Mouse (Mus musculus) intestine, embryonic 15.5 days (tissue): ENCODE data around the gene Hoxc12. TPM values are rescaled to one million over a fixed set of nuclear protein-coding genes. Genes with fewer than 3 reads are reported as not detected.

Experiments
- ATAC-seq: fragments of 200-750 bp; cut with Nextera tagmentation; 2 replicates; pipeline ENCODE4 v1.8.0; 2017; ENCODE audit warnings: moderate TSS enrichment, moderate library complexity
- H3K27ac ChIP-seq: fragments of 300-500 bp; sonication (generic); 2 replicates; pipeline ENCODE4 v1.5.1; 2015; ENCODE audit warnings: mild to moderate bottlenecking, inconsistent platforms
- H3K27me3 ChIP-seq: fragments of 300-500 bp; sonication (generic); replicated peaks from 2 replicates; pipeline ENCODE4 v1.6.1; 2015; ENCODE audit warnings: inconsistent platforms
- H3K36me3 ChIP-seq: fragments of 300-500 bp; sonication (generic); 2 replicates; pipeline ENCODE4 v1.6.1; 2015; ENCODE audit warnings: inconsistent platforms
- H3K4me1 ChIP-seq: fragments of 300-500 bp; sonication (generic); replicated peaks from 2 replicates; pipeline ENCODE4 v1.6.1; 2015; ENCODE audit warnings: inconsistent platforms
- H3K4me2 ChIP-seq: fragments of 300-500 bp; sonication (generic); replicated peaks from 2 replicates; pipeline ENCODE4 v1.6.1; 2015; ENCODE audit warnings: mild to moderate bottlenecking, inconsistent platforms
- H3K4me3 ChIP-seq: fragments of 300-500 bp; sonication (generic); replicated peaks from 2 replicates; pipeline ENCODE4 v1.5.1; 2015; ENCODE audit warnings: inconsistent platforms
- H3K9ac ChIP-seq: fragments of 300-500 bp; sonication (generic); 2 replicates; pipeline ENCODE4 v1.6.1; 2015; ENCODE audit warnings: inconsistent platforms
- H3K9me3 ChIP-seq: fragments of 300-500 bp; sonication (generic); 2 replicates; pipeline ENCODE4 v1.6.1; 2016; ENCODE audit warnings: inconsistent platforms
- whole genome bisulfite sequencing: fragments of 180-500 bp; shearing (Covaris S2); methylation state at CpG from one replicate; pipeline ENCODE4 v1.1.7; 2015; 5-methylcytosine and 5-hydroxymethylcytosine counted together
- polyA plus RNA-seq: library from polyadenylated mRNA; unstranded; fragments of >200 nt; fragmentation: Nextera tagmentation; extraction: Ambion mirVana; gene quantifications from 2 replicates; pipeline ENCODE4 v1.2.1, GENCODE M21; 2015

The Hoxc12 gene
- polyA plus RNA-seq, 1 experiment from 2014 or later, result not detected

- peak; percentile 43; the same call in 1 of the 2 replicates for ATAC-seq
- H3K36me3 ChIP-seq, result no peaks in the 10 kb centered on the region
- H3K27me3 ChIP-seq, result peaks cover 95% of the 10 kb centered on the region
- no peak within 1 kb of the TSS for H3K27ac ChIP-seq
- peaks cover 9% of the 10 kb centered on the region; the same call in 1 of the 2 replicates for H3K4me1 ChIP-seq
- H3K4me3 ChIP-seq, result peak within 1 kb of the TSS; percentile 17
- H3K4me2 ChIP-seq, result peak within 1 kb of the TSS; percentile 49
- no peaks in the 10 kb centered on the region for H3K9me3 ChIP-seq
- no peak within 1 kb of the TSS for H3K9ac ChIP-seq
- WGBS, result under 1% methylated on average over 78 of the region's 88 CpGs
Measured at GRCm38 (mm10) chr15:102921053-102922011, 15.2 kb upstream of the Hoxc12 start, which contains the start of gene Hoxc13. Gene Hoxc13, plus strand, starts transcription at chr15:102921103.

GRCm38 (mm10) chr15:102922012-102922362 is 14.6 kb upstream of the Hoxc12 start:
- no peak overlapping the region for H3K4me3 ChIP-seq
- no peak overlapping the region for H3K4me2 ChIP-seq
- H3K36me3 ChIP-seq, result no peaks in the 10 kb centered on the region
- peaks cover 9% of the 10 kb centered on the region; the same call in 1 of the 2 replicates for H3K4me1 ChIP-seq
- peaks cover 93% of the 10 kb centered on the region for H3K27me3 ChIP-seq
- no peaks in the 10 kb centered on the region for H3K9me3 ChIP-seq
- peak; percentile 58 for ATAC-seq
- H3K27ac ChIP-seq, result no peak overlapping the region
- H3K9ac ChIP-seq, result no peak overlapping the region
- 2% methylated on average over 23 of the region's 24 CpGs for WGBS

GRCm38 (mm10) chr15:102922636-102923500 is 13.7 kb upstream of the Hoxc12 start:
- no peak overlapping the region for H3K9ac ChIP-seq
- no peaks in the 10 kb centered on the region for H3K9me3 ChIP-seq
- H3K4me2 ChIP-seq, result no peak overlapping the region
- peaks cover 9% of the 10 kb centered on the region; the same call in 1 of the 2 replicates for H3K4me1 ChIP-seq
- no peak overlapping the region for H3K27ac ChIP-seq
- peaks cover 93% of the 10 kb centered on the region for H3K27me3 ChIP-seq
- ATAC-seq, result no peak
- 13% methylated on average over 6 of the region's 6 CpGs for WGBS
- no peak overlapping the region for H3K4me3 ChIP-seq
- H3K36me3 ChIP-seq, result no peaks in the 10 kb centered on the region

GRCm38 (mm10) chr15:102927032-102927645 is 9.4 kb upstream of the Hoxc12 start:
- H3K9ac ChIP-seq, result no peak overlapping the region
- no peak overlapping the region for H3K27ac ChIP-seq
- no peaks in the 10 kb centered on the region for H3K36me3 ChIP-seq
- no peaks in the 10 kb centered on the region for H3K9me3 ChIP-seq
- no peak overlapping the region for H3K4me2 ChIP-seq
- peaks cover 93% of the 10 kb centered on the region for H3K27me3 ChIP-seq
- no peak overlapping the region for H3K4me3 ChIP-seq
- ATAC-seq, result no peak
- WGBS, result 1% methylated on average over 40 of the region's 40 CpGs
- H3K4me1 ChIP-seq, result no peaks in the 10 kb centered on the region

- Histone ChIP-seq H3K9ac (no peak overlapping the region), H3K4me2 (no peak overlapping the region), H3K4me3 (no peak overlapping the region), H3K4me1 (peaks cover 4% of the 10 kb centered on the region; the same call in 1 of the 2 replicates), H3K27me3 (peaks cover 99% of the 10 kb centered on the region), H3K36me3 (no peaks in the 10 kb centered on the region), H3K9me3 (no peaks in the 10 kb centered on the region; the same call in 1 of the 2 replicates), H3K27ac (no peak overlapping the region)
- ATAC-seq, result no peak
- 1% methylated on average over 23 of the region's 23 CpGs for WGBS
Measured at GRCm38 (mm10) chr15:102931706-102932358, 4.7 kb upstream of the Hoxc12 start.

- Histone ChIP-seq H3K27me3 (peaks cover 99% of the 10 kb centered on the region), H3K4me2 (no peak overlapping the region), H3K4me1 (peaks cover 4% of the 10 kb centered on the region; the same call in 1 of the 2 replicates), H3K4me3 (no peak overlapping the region), H3K36me3 (no peaks in the 10 kb centered on the region), H3K9ac (no peak overlapping the region), H3K9me3 (no peaks in the 10 kb centered on the region; the same call in 1 of the 2 replicates), H3K27ac (no peak overlapping the region)
- WGBS, result 3% methylated on average over 12 of the region's 12 CpGs
- no peak for ATAC-seq
Measured at GRCm38 (mm10) chr15:102934438-102934837, 2.1 kb upstream of the Hoxc12 start.

GRCm38 (mm10) chr15:102934897-102935296 is 1.7 kb upstream of the Hoxc12 start:
- peaks cover 99% of the 10 kb centered on the region for H3K27me3 ChIP-seq
- H3K4me2 ChIP-seq, result no peak overlapping the region
- H3K36me3 ChIP-seq, result no peaks in the 10 kb centered on the region
- H3K4me3 ChIP-seq, result peak overlapping the region; percentile 14; the same call in 1 of the 2 replicates
- H3K9ac ChIP-seq, result no peak overlapping the region
- peaks cover 4% of the 10 kb centered on the region; the same call in 1 of the 2 replicates for H3K4me1 ChIP-seq
- H3K27ac ChIP-seq, result no peak overlapping the region
- no peak for ATAC-seq
- under 1% methylated on average over 27 of the region's 27 CpGs for WGBS
- no peaks in the 10 kb centered on the region; the same call in 1 of the 2 replicates for H3K9me3 ChIP-seq

GRCm38 (mm10) chr15:102937036-102937666 is 594 bp downstream of the Hoxc12 start:
- Histone ChIP-seq H3K4me1 (peaks cover 4% of the 10 kb centered on the region; the same call in 1 of the 2 replicates), H3K4me3 (0 out of 2 replicates have a peak overlapping the region, but pooled peaks have one; percentile 4), H3K9me3 (no peaks in the 10 kb centered on the region; the same call in 1 of the 2 replicates), H3K9ac (no peak overlapping the region), H3K4me2 (no peak overlapping the region), H3K27ac (no peak overlapping the region), H3K27me3 (peaks cover 99% of the 10 kb centered on the region), H3K36me3 (no peaks in the 10 kb centered on the region)
- ATAC-seq, result no peak
- 1% methylated on average over 50 of the region's 50 CpGs for WGBS

GRCm38 (mm10) chr15:102939256-102940155 is 2.9 kb downstream of the Hoxc12 start:
- 1% methylated on average over 34 of the region's 34 CpGs for WGBS
- H3K4me1 ChIP-seq, result peaks cover 6% of the 10 kb centered on the region; the same call in 1 of the 2 replicates
- H3K36me3 ChIP-seq, result no peaks in the 10 kb centered on the region
- H3K27me3 ChIP-seq, result peaks cover 95% of the 10 kb centered on the region
- H3K9me3 ChIP-seq, result no peaks in the 10 kb centered on the region; the same call in 1 of the 2 replicates
- no peak overlapping the region for H3K9ac ChIP-seq
- no peak overlapping the region for H3K4me2 ChIP-seq
- H3K27ac ChIP-seq, result no peak overlapping the region
- H3K4me3 ChIP-seq, result no peak overlapping the region
- ATAC-seq, result no peak

- H3K9me3 ChIP-seq, result no peaks in the 10 kb centered on the region
- peaks cover 95% of the 10 kb centered on the region for H3K27me3 ChIP-seq
- H3K4me1 ChIP-seq, result 0 out of 2 replicates have a peak, but pooled peaks cover 2% of the 10 kb centered on the region
- under 1% methylated on average over 53 of the region's 53 CpGs for WGBS
- no peak overlapping the region for H3K9ac ChIP-seq
- no peak for ATAC-seq
- H3K27ac ChIP-seq, result no peak overlapping the region
- H3K4me2 ChIP-seq, result peak overlapping the region; percentile 35
- no peak overlapping the region for H3K4me3 ChIP-seq
- H3K36me3 ChIP-seq, result no peaks in the 10 kb centered on the region
Measured at GRCm38 (mm10) chr15:102942739-102943467, 6.3 kb downstream of the Hoxc12 start.
